Mouse (Mus musculus) stomach, postnatal 0 days (tissue): Measurements from ENCODE around the gene Babam2.

ENCODE experiments used
- CTCF ChIP-seq: IDR thresholded peaks from 2 replicates; pipeline ENCODE4 v1.5.1; 2016; ENCODE audit warnings: antibody characterized with exemption, low read depth, mild to moderate bottlenecking, moderate library complexity
- EP300 ChIP-seq: optimal IDR thresholded peaks from 2 replicates; pipeline ENCODE3; 2016; ENCODE audit warnings: antibody characterized with exemption

DNA sequence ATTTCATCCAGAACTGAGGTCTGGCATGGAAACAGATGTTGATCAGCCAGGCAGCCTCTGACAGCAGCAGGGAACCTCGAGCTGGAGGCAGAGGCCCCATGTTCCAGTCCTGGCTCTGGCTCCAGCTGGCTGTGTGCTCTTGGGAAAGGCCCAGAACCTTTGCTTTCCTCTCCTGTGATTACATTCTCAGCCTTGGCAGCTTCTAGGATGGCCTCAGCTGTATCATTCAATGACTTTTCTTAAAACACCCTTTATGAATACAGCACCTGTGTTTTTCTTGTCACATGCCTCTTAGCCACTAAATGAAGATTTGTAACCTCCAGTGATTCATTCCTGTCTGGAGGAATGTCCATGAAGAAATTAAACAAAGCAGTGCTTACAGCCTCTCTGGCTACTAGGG is 31.3 kb upstream of the Babam2 start:
- TF ChIP-seq CTCF (no peak), EP300 (no peak)
